Mouse (Mus musculus): ENCODE results near the gene Ispd. TPM values are rescaled to one million over a fixed set of nuclear protein-coding genes. Genes with fewer than 3 reads are reported as not detected.

Ispd gene
- polyA plus RNA-seq, 1 experiment from 2014 or later: 10.9 TPM

GRCm38 (mm10) chr12:36531421-36532072, 150.3 kb downstream of the Ispd start:
- Histone ChIP-seq H3K4me2 (no peak overlapping the region), H3K9ac (no peak overlapping the region), H3K9me3 (no peaks in the 10 kb centered on the region), H3K27me3 (replicated peaks) (no peaks in the 10 kb centered on the region), H3K4me1 (no peaks in the 10 kb centered on the region), H3K4me3 (replicated peaks) (no peak overlapping the region), H3K27ac (no peak overlapping the region), H3K36me3 (no peaks in the 10 kb centered on the region)
- WGBS: 66% methylated on average over 4 of the region's 4 CpGs
- no peak for ATAC-seq (ENCODE audit: insufficient read depth, low FRiP score, low read depth)

GRCm38 (mm10) chr12:36532525-36532924, 151.3 kb downstream of the Ispd start:
- Histone ChIP-seq H3K4me3 (replicated peaks) (no peak overlapping the region), H3K9ac (no peak overlapping the region), H3K36me3 (no peaks in the 10 kb centered on the region), H3K27ac (no peak overlapping the region), H3K9me3 (no peaks in the 10 kb centered on the region), H3K4me2 (no peak overlapping the region), H3K27me3 (replicated peaks) (no peaks in the 10 kb centered on the region), H3K4me1 (no peaks in the 10 kb centered on the region)
- ATAC-seq (ENCODE audit: insufficient read depth, low FRiP score, low read depth): no peak
- WGBS: 82% methylated on average over 3 of the region's 3 CpGs

- Histone ChIP-seq H3K27ac (no peak overlapping the region), H3K27me3 (replicated peaks) (no peaks in the 10 kb centered on the region), H3K4me1 (no peaks in the 10 kb centered on the region), H3K4me2 (no peak overlapping the region), H3K9ac (no peak overlapping the region), H3K9me3 (no peaks in the 10 kb centered on the region), H3K36me3 (no peaks in the 10 kb centered on the region), H3K4me3 (replicated peaks) (no peak overlapping the region)
- no peak for ATAC-seq (ENCODE audit: insufficient read depth, low FRiP score, low read depth)
- WGBS: 74% methylated on average over 2 of the region's 2 CpGs
These were observed 152.1 kb downstream of the Ispd start for GRCm38 (mm10) chr12:36533160-36533900.

GRCm38 (mm10) chr12:36534589-36534988, 153.3 kb downstream of the Ispd start:
- H3K27ac ChIP-seq: no peak overlapping the region
- no peak for ATAC-seq (ENCODE audit: insufficient read depth, low FRiP score, low read depth)
- no peaks in the 10 kb centered on the region for H3K9me3 ChIP-seq
- no peaks in the 10 kb centered on the region for H3K36me3 ChIP-seq
- no peaks in the 10 kb centered on the region for H3K27me3 ChIP-seq (replicated peaks)
- H3K4me1 ChIP-seq: no peaks in the 10 kb centered on the region
- WGBS: 88% methylated on average over 5 of the region's 5 CpGs
- H3K4me3 ChIP-seq (replicated peaks): no peak overlapping the region
- H3K4me2 ChIP-seq: no peak overlapping the region
- no peak overlapping the region for H3K9ac ChIP-seq

GRCm38 (mm10) chr12:36545318-36545717, 164.1 kb downstream of the Ispd start:
- no peak for ATAC-seq (ENCODE audit: insufficient read depth, low FRiP score, low read depth)
- Histone ChIP-seq H3K27ac (no peak overlapping the region), H3K9ac (no peak overlapping the region), H3K9me3 (no peaks in the 10 kb centered on the region), H3K4me2 (no peak overlapping the region), H3K4me1 (no peaks in the 10 kb centered on the region), H3K36me3 (no peaks in the 10 kb centered on the region), H3K4me3 (replicated peaks) (no peak overlapping the region), H3K27me3 (replicated peaks) (no peaks in the 10 kb centered on the region)

- ATAC-seq (ENCODE audit: insufficient read depth, low FRiP score, low read depth): no peak
- H3K9me3 ChIP-seq: no peaks in the 10 kb centered on the region
- 84% methylated on average over 9 of the region's 9 CpGs for WGBS
These were observed 168.2 kb downstream of the Ispd start for GRCm38 (mm10) chr12:36549474-36549873.

GRCm38 (mm10) chr12:36554697-36555096, 173.4 kb downstream of the Ispd start:
- Histone ChIP-seq H3K27me3 (replicated peaks) (no peaks in the 10 kb centered on the region), H3K9ac (no peak overlapping the region), H3K27ac (no peak overlapping the region), H3K4me1 (no peaks in the 10 kb centered on the region), H3K36me3 (no peaks in the 10 kb centered on the region), H3K4me3 (replicated peaks) (no peak overlapping the region), H3K4me2 (no peak overlapping the region), H3K9me3 (no peaks in the 10 kb centered on the region)
- no peak for ATAC-seq (ENCODE audit: insufficient read depth, low FRiP score, low read depth)
- WGBS: 97% methylated on average over 1 of the region's 1 CpGs

More at GRCm38 (mm10) chr12:36549474-36549873, 168.2 kb downstream of the Ispd start:
- Histone ChIP-seq H3K27me3 (replicated peaks) (no peaks in the 10 kb centered on the region), H3K36me3 (no peaks in the 10 kb centered on the region), H3K4me3 (replicated peaks) (no peak overlapping the region), H3K4me1 (no peaks in the 10 kb centered on the region), H3K27ac (no peak overlapping the region), H3K9ac (no peak overlapping the region), H3K4me2 (no peak overlapping the region)

- WGBS: 49% methylated on average over 2 of the region's 2 CpGs
These were observed 182.9 kb downstream of the Ispd start for GRCm38 (mm10) chr12:36564146-36564545.

GRCm38 (mm10) chr12:36566974-36567373, 185.7 kb downstream of the Ispd start:
- H3K9me3 ChIP-seq: no peaks in the 10 kb centered on the region
- H3K27ac ChIP-seq: no peak overlapping the region
- no peak overlapping the region for H3K4me2 ChIP-seq
- 69% methylated on average over 1 of the region's 1 CpGs for WGBS
- H3K9ac ChIP-seq: no peak overlapping the region
- no peaks in the 10 kb centered on the region for H3K36me3 ChIP-seq
- H3K4me1 ChIP-seq: no peaks in the 10 kb centered on the region
- no peaks in the 10 kb centered on the region for H3K27me3 ChIP-seq (replicated peaks)
- H3K4me3 ChIP-seq (replicated peaks): no peak overlapping the region
- ATAC-seq (ENCODE audit: insufficient read depth, low FRiP score, low read depth): no peak

More at GRCm38 (mm10) chr12:36564146-36564545, 182.9 kb downstream of the Ispd start:
- Histone ChIP-seq H3K4me3 (replicated peaks) (no peak overlapping the region), H3K36me3 (no peaks in the 10 kb centered on the region), H3K9ac (no peak overlapping the region), H3K27ac (no peak overlapping the region), H3K9me3 (no peaks in the 10 kb centered on the region), H3K27me3 (replicated peaks) (no peaks in the 10 kb centered on the region), H3K4me1 (no peaks in the 10 kb centered on the region), H3K4me2 (no peak overlapping the region)
- ATAC-seq (ENCODE audit: insufficient read depth, low FRiP score, low read depth): no peak

- Histone ChIP-seq H3K27ac (no peak overlapping the region), H3K9ac (no peak overlapping the region), H3K9me3 (no peaks in the 10 kb centered on the region), H3K27me3 (replicated peaks) (no peaks in the 10 kb centered on the region), H3K36me3 (no peaks in the 10 kb centered on the region), H3K4me1 (no peaks in the 10 kb centered on the region), H3K4me3 (replicated peaks) (no peak overlapping the region), H3K4me2 (no peak overlapping the region)
- no peak for ATAC-seq (ENCODE audit: insufficient read depth, low FRiP score, low read depth)
- WGBS: 80% methylated on average over 4 of the region's 4 CpGs
These were observed 189.3 kb downstream of the Ispd start for GRCm38 (mm10) chr12:36570414-36571095.

GRCm38 (mm10) chr12:36584828-36585227, 203.6 kb downstream of the Ispd start:
- ATAC-seq (ENCODE audit: insufficient read depth, low FRiP score, low read depth): no peak
- Histone ChIP-seq H3K4me1 (no peaks in the 10 kb centered on the region), H3K9me3 (no peaks in the 10 kb centered on the region), H3K36me3 (no peaks in the 10 kb centered on the region), H3K27me3 (replicated peaks) (no peaks in the 10 kb centered on the region), H3K9ac (no peak overlapping the region), H3K27ac (no peak overlapping the region), H3K4me3 (replicated peaks) (no peak overlapping the region), H3K4me2 (no peak overlapping the region)
- WGBS: 66% methylated on average over 3 of the region's 3 CpGs

All from stomach, embryonic 15.5 days (tissue).